Mouse (Mus musculus): ENCODE data around the gene Creb5.
"Not testable (repeated sequence)": the region's sequence is repeated elsewhere in the genome, so short reads cannot be mapped to it uniquely, and the experiment has no call there.

The Creb5 gene

GRCm38 (mm10) chr6:53337398-53337797, 50.3 kb downstream of the Creb5 start:
- no peak for DNase-seq

GRCm38 (mm10) chr6:53352311-53352960, 65.4 kb downstream of the Creb5 start:
- DNase-seq: peak in 1 of 2 experiments; percentile 6

GRCm38 (mm10) chr6:53356328-53356727, 69.3 kb downstream of the Creb5 start:
- DNase-seq: no peak

- DNase-seq: no peak
Observed at GRCm38 (mm10) chr6:53363535-53363934, 76.5 kb downstream of the Creb5 start.

GRCm38 (mm10) chr6:53363981-53364391, 76.9 kb downstream of the Creb5 start:
- DNase-seq: peak in 1 of 2 experiments; percentile 12

GRCm38 (mm10) chr6:53369147-53369546, 82.1 kb downstream of the Creb5 start:
- DNase-seq: no peak

- no peak for DNase-seq
Observed at GRCm38 (mm10) chr6:53369928-53370327, 82.9 kb downstream of the Creb5 start.

- DNase-seq: no peak
Observed at GRCm38 (mm10) chr6:53371962-53372361, 84.9 kb downstream of the Creb5 start.

GRCm38 (mm10) chr6:53374315-53374941, 87.4 kb downstream of the Creb5 start:
- no peak for DNase-seq

- DNase-seq: no peak
Observed at GRCm38 (mm10) chr6:53389277-53389676, 102.2 kb downstream of the Creb5 start.

- peak; percentile 46 to 55 for DNase-seq
Observed at GRCm38 (mm10) chr6:53390413-53390812, 103.3 kb downstream of the Creb5 start.

- DNase-seq: no peak
Observed at GRCm38 (mm10) chr6:53394026-53394425, 107.0 kb downstream of the Creb5 start.

- no peak for DNase-seq
Observed at GRCm38 (mm10) chr6:53395208-53395607, 108.1 kb downstream of the Creb5 start.

- DNase-seq: no peak
Observed at GRCm38 (mm10) chr6:53396421-53396820, 109.4 kb downstream of the Creb5 start.

- DNase-seq: no peak
Observed at GRCm38 (mm10) chr6:53397797-53398196, 110.7 kb downstream of the Creb5 start.

- DNase-seq: no peak
Observed at GRCm38 (mm10) chr6:53398297-53399140, 111.4 kb downstream of the Creb5 start.

- no peak for DNase-seq
Observed at GRCm38 (mm10) chr6:53401364-53401763, 114.3 kb downstream of the Creb5 start.

- DNase-seq: not testable (repeated sequence)
Observed at GRCm38 (mm10) chr6:53402551-53402950, 115.5 kb downstream of the Creb5 start.

- no peak for DNase-seq
Observed at GRCm38 (mm10) chr6:53409183-53409582, 122.1 kb downstream of the Creb5 start.

- DNase-seq: no peak
Observed at GRCm38 (mm10) chr6:53421345-53421744, 134.3 kb downstream of the Creb5 start.

- DNase-seq: no peak
Observed at GRCm38 (mm10) chr6:53429368-53429767, 142.3 kb downstream of the Creb5 start.

- DNase-seq: no peak
Observed at GRCm38 (mm10) chr6:53429891-53430290, 142.8 kb downstream of the Creb5 start.

- no peak for DNase-seq
Observed at GRCm38 (mm10) chr6:53445862-53446460, 158.9 kb downstream of the Creb5 start.
